Mouse (Mus musculus) erythroid progenitor cell, adult 5-6 weeks (primary cell): ENCODE results near the gene Slc5a3. TPM values are rescaled to one million over a fixed set of nuclear protein-coding genes. Genes with fewer than 3 reads are reported as not detected.

Source experiments
- ATAC-seq: replicated peaks from 2 replicates; pipeline ENCODE4 v1.8.0; 2016; ENCODE audit warnings: moderate number of reproducible peaks, mild to moderate bottlenecking, moderate TSS enrichment, inconsistent platforms; ENCODE audit not compliant: poor library complexity, low FRiP score, severe bottlenecking
- total RNA-seq, 2 experiments: library from RNA; stranded (forward) in 1 of 2; stranded (reverse) in 1 of 2; fragments of 150-400 nt in 1 of 2; fragments of 186-747, 209-891 nt in 1 of 2; gene quantifications; 2 replicates each; pipeline versions ENCODE4 v1.2.3 to v1.2.4; 2015 to 2017; ENCODE audit warnings: low replicate concordance in 2 of 2

Slc5a3 gene
- total RNA-seq, 2 experiments from 2014 or later = 0.08 to 0.42 TPM

- no peak for ATAC-seq
Observed at GRCm38 (mm10) chr16:92115611-92116421, 57.7 kb downstream of the Slc5a3 start.

- no peak for ATAC-seq
Observed at GRCm38 (mm10) chr16:92117337-92118209, 59.5 kb downstream of the Slc5a3 start.

GRCm38 (mm10) chr16:92119013-92119515 is 60.9 kb downstream of the Slc5a3 start:
- ATAC-seq = no peak

- no peak for ATAC-seq
Observed at GRCm38 (mm10) chr16:92120899-92121531, 62.9 kb downstream of the Slc5a3 start.

GRCm38 (mm10) chr16:92127226-92127625 is 69.1 kb downstream of the Slc5a3 start:
- ATAC-seq = no peak

GRCm38 (mm10) chr16:92127666-92128065 is 69.5 kb downstream of the Slc5a3 start:
- ATAC-seq = no peak

- no peak for ATAC-seq
Observed at GRCm38 (mm10) chr16:92129843-92130242, 71.7 kb downstream of the Slc5a3 start.

- ATAC-seq = no peak
Observed at GRCm38 (mm10) chr16:92132511-92132910, 74.4 kb downstream of the Slc5a3 start.

- no peak for ATAC-seq
Observed at GRCm38 (mm10) chr16:92134148-92134764, 76.1 kb downstream of the Slc5a3 start.

GRCm38 (mm10) chr16:92136275-92136674 is 78.2 kb downstream of the Slc5a3 start:
- ATAC-seq = no peak

Other genes with a start within 250 kb of the Slc5a3 start
- gene Mrps6, start 52 bp upstream of the Slc5a3 start, total RNA-seq (2015; ENCODE audit: low replicate concordance) = 10.1 TPM in 2 replicates
- 1.8 TPM in 1 of 2 replicates, not detected in the other for gene Mrps6, start 52 bp upstream of the Slc5a3 start, total RNA-seq (2017; ENCODE audit: low replicate concordance)
- not detected in 2 replicates for gene Gm49711, start within 50 bp of the Slc5a3 start, total RNA-seq (2015; ENCODE audit: low replicate concordance)
- gene Gm49711, start within 50 bp of the Slc5a3 start, total RNA-seq (2017; ENCODE audit: low replicate concordance) = not detected in 2 replicates
- not detected in 2 replicates for gene Kcne2, start 234.1 kb downstream of the Slc5a3 start, total RNA-seq (2015; ENCODE audit: low replicate concordance)
- gene Kcne2, start 234.1 kb downstream of the Slc5a3 start, total RNA-seq (2017; ENCODE audit: low replicate concordance) = not detected in 2 replicates
- 7.5 and 50.1 TPM in 2 replicates for gene Smim11, start 243.0 kb downstream of the Slc5a3 start, total RNA-seq (2015; ENCODE audit: low replicate concordance)
- 20.7 and 28.7 TPM in 2 replicates for gene Smim11, start 243.0 kb downstream of the Slc5a3 start, total RNA-seq (2017; ENCODE audit: low replicate concordance)